17 mouse cellular contexts compared by ENCODE assay signal in the genomic region with DNA sequence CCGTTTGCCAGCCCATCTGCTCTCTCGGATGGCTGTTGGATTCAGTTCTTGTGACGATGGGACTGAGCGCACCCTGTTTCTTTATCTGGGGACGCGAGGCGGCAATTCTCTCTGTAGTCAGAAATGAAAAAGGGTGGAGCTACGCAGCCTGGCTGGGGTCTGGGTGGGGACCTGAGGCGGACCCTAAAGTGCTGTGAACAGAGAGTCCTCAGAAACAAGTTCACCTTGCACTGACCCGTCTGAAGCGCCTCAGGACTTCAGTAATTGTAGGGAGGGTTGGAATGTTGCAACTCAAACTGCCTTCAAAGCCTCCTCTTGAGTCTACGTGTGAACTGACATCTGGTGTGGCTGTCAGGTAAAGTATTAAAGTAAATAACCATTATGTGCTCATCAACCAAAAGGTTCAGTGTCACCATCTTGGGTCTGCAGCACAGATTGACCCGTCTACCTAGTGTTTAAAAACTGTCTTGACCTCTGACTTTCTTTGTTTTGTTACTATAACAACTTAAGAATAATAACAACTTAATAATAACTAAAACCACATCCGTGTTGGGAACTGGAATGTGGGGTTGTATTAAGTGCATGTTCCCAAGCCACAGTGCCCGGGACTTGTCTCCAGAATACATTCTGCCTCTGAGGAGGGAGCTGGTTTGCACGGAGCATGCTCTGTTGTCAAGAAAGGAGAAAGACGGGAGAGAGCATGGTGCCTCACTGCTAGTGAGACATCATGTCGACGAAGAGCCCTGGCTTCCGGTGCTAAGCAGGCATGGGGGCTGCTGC.
"Had no signal": no experiment of that assay in that cellular context is flagged by ENCODE, and none has a peak within 500 bp of the region (broad histone marks: within the 10 kb centered on the region; RNA-seq: fewer than 3 reads in every experiment).

No protein-coding gene starts in this region.

- H3K4me3 ChIP-seq: layer of hippocampus, adult 2 months; limb, embryonic 10.5 days; limb, embryonic 13.5 days; liver, embryonic 12.5 days; liver, embryonic 15.5 days had no signal

- H3K4me1 ChIP-seq: limb, embryonic 10.5 days; limb, embryonic 13.5 days; liver, embryonic 12.5 days; liver, embryonic 15.5 days had no signal

- H3K27me3 ChIP-seq: limb, embryonic 13.5 days; liver, embryonic 15.5 days had no signal

- H3K9me3 ChIP-seq: limb, embryonic 10.5 days; limb, embryonic 13.5 days; liver, embryonic 12.5 days; liver, embryonic 15.5 days had no signal

- H3K4me2 ChIP-seq: limb, embryonic 13.5 days; liver, embryonic 12.5 days; liver, embryonic 15.5 days; midbrain, embryonic 11.5 days had no signal

- H3K36me3 ChIP-seq: limb, embryonic 10.5 days; limb, embryonic 13.5 days; liver, embryonic 12.5 days; liver, embryonic 15.5 days had no signal

- H3K9ac ChIP-seq: limb, embryonic 13.5 days; liver, embryonic 12.5 days; liver, embryonic 15.5 days had no signal

- ATAC-seq: intestine, embryonic 16.5 days; liver, embryonic 12.5 days had no signal

- H3K27ac ChIP-seq: kidney, postnatal 0 days; layer of hippocampus, adult 2 months; limb, embryonic 10.5 days; limb, embryonic 13.5 days; liver, embryonic 12.5 days; liver, embryonic 15.5 days had no signal

- DNase-seq: kidney, adult 2 months; kidney, postnatal 25 days; layer of hippocampus, adult 9-11 months; liver; midbrain, embryonic 14.5 days; right cerebral cortex, adult 18-20 months; right cerebral cortex, postnatal 14 days; right cerebral cortex, postnatal 4 days; thymus, postnatal 25 days had no signal
